Mouse (Mus musculus) lung, adult 2 months (tissue): ENCODE measurements around the gene Gm4871. TPM values are rescaled to one million over a fixed set of nuclear protein-coding genes. Genes with fewer than 3 reads are reported as not detected.

ENCODE experiments used
- DNase-seq: peaks from one replicate; pipeline ENCODE4 v3.0.0; 2022
- H3K4me1 ChIP-seq: fragments of 200-500 bp; 2 replicates; pipeline ENCODE4 v1.6.1; 2011; ENCODE audit warnings: low read length; ENCODE audit not compliant: control insufficient read depth, insufficient read depth
- H3K4me3 ChIP-seq: fragments of 200-500 bp; replicated peaks from 2 replicates; pipeline ENCODE3; 2011; ENCODE audit warnings: low read depth, mild to moderate bottlenecking, control low read depth, low read length; ENCODE audit errors: extremely low read depth
- CTCF ChIP-seq: fragments of 200-500 bp; IDR thresholded peaks from 2 replicates; pipeline ENCODE4 v1.5.1; 2011; ENCODE audit warnings: mild to moderate bottlenecking, low read length, control low read depth; ENCODE audit not compliant: insufficient read depth
- POLR2A ChIP-seq: fragments of 200-500 bp; IDR thresholded peaks from 2 replicates; pipeline ENCODE4 v1.6.1; 2011; ENCODE audit warnings: low read depth, mild to moderate bottlenecking, control low read depth, low read length, borderline replicate concordance; ENCODE audit errors: extremely low read depth
- whole genome bisulfite sequencing: fragments of 180-500 bp; shearing (Covaris S2); methylation state at CpG from one replicate; pipeline ENCODE4 v1.1.7; 2018; 5-methylcytosine and 5-hydroxymethylcytosine counted together
- polyA plus RNA-seq: library from polyadenylated mRNA; depleted of rRNA; stranded (reverse); fragments of >200 nt; gene quantifications from 2 replicates; pipeline ENCODE4 v1.2.3, GENCODE M21; 2012; rRNA removed

Gm4871 gene
- polyA plus RNA-seq, 1 experiment: not detected

DNA sequence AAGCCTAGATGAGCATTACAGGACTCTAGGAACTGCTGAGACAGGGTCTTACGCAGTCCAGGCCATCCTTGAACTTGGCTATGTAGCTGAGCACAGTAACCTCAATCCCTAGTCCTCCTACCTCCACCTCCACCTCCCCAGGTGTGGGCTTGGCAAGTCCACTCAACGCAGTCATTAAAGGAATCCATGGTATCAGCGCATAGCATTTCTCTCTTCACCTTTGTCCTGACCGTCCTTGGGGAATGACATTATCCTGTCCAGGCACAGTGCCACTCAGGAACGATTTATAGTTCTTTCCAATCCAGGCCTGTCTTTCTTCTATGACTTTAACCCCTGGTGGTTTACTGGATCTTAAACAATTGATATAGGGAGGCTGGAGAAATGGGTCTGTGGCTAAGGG is 42.1 kb downstream of the Gm4871 start:
- TF ChIP-seq POLR2A (no peak), CTCF (no peak)
- WGBS: 65% methylated on average over 5 of the region's 5 CpGs
- no peak for DNase-seq
- Histone ChIP-seq H3K4me1 (no peaks in the 10 kb centered on the region; the same call in 1 of the 2 replicates), H3K4me3 (no peak overlapping the region)

DNA sequence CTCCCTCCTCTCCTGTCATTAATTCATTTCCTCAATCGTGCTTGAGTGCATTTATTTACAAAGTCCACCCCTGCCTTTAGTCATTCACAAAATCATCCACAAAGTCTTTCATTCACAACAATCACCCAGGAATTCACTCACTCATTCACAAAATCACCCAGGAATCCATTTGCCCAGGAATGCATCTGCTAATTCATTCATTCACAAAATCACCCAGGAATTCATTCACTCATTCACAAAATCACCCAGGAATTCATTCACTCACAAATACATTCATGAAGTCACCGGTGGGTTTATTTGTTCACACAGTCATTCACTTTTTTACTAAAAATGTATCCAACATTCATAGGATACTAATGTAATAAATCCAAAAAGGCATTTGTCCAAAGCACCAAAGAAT is 42.5 kb downstream of the Gm4871 start:
- H3K4me1 ChIP-seq: no peaks in the 10 kb centered on the region; the same call in 1 of the 2 replicates
- WGBS: 52% methylated on average over 2 of the region's 2 CpGs

DNA sequence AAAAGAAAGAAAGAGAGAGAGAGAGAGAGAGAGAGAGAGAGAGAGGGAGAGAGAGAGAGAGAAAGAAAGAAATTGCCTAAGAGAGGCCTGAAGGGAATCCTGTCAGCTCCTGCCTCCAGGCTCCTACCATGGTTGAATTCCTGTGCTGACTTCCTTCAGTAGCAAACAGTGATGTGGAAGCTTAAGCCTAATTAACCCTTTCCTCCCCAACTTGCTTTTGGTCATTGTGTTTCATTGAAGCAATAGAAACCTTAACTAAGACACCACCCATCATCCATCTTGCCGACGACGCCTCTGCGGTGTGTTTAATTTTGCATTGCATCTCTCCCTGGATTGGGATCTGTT is 43.5 kb downstream of the Gm4871 start:
- 81% methylated on average over 4 of the region's 4 CpGs for WGBS
- H3K4me1 ChIP-seq: no peaks in the 10 kb centered on the region; the same call in 1 of the 2 replicates
- no peak for DNase-seq
- H3K4me3 ChIP-seq: no peak overlapping the region
- TF ChIP-seq POLR2A: no peak
- no peak for TF ChIP-seq CTCF

More for the DNA sequence above, 42.5 kb downstream of the Gm4871 start:
- H3K4me3 ChIP-seq: no peak overlapping the region
- no peak for DNase-seq
- TF ChIP-seq CTCF (no peak), POLR2A (no peak)

DNA sequence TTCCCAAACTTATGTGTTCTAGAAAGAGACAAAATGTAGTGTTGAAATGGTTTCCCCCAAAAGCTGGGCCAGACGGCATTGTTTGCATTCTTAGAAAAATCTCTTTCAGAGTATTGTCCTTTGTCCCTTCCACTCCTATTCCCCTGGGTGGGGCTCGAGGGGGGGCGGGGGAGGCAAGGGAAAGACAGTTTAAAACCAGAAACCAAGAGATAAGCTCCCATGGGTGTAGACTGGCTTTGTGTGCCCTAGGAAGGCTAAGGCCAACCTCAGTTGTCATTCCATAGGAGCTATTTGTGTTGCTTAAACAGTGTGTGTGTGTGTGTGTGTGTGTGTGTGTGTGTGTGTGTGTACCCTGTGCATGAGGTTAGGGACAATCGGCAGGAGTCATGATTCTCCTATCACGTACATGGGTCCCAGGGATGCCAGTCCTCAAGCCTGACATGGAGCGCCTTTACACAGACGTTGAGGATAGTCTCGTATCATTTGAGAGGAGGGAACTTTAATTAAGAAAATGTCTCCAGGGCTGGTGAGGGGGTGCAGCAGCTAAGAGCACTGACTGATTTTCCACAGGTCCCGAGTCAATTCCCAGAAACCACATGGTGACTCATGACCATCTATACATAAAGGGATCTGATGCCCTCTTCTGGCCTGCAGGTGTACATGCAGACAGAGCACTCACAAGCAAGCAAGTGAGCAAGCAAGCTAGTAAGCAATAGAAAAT is 44.1 kb downstream of the Gm4871 start:
- WGBS: 45% methylated on average over 9 of the region's 9 CpGs
- peak; percentile 23 for DNase-seq
- no peaks in the 10 kb centered on the region; the same call in 1 of the 2 replicates for H3K4me1 ChIP-seq
- no peak overlapping the region for H3K4me3 ChIP-seq
- TF ChIP-seq CTCF: peak; percentile 63
- TF ChIP-seq POLR2A: no peak

DNA sequence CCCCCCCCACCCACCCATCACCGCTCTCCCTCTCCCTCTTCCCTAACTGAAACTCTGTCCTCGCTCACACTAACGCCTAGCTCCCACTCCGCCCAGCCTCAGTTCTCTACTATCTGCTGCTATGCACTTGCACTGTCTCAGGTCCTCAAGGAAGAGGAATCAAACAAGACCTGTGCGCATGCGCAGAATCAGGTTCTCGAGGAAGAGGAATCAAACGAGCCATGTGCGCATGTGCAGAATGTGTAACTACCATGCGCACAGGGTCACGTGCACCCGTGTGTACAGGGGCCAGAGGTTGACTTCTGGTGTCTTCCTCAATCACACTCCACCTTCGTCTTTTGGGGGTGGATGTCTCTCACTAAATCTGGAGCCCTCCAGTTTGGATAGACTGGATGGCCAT is 45.0 kb downstream of the Gm4871 start:
- DNase-seq: no peak
- Histone ChIP-seq H3K4me3 (no peak overlapping the region), H3K4me1 (no peaks in the 10 kb centered on the region; the same call in 1 of the 2 replicates)
- TF ChIP-seq CTCF: no peak
- TF ChIP-seq POLR2A: no peak
- 94% methylated on average over 13 of the region's 13 CpGs for WGBS

DNA sequence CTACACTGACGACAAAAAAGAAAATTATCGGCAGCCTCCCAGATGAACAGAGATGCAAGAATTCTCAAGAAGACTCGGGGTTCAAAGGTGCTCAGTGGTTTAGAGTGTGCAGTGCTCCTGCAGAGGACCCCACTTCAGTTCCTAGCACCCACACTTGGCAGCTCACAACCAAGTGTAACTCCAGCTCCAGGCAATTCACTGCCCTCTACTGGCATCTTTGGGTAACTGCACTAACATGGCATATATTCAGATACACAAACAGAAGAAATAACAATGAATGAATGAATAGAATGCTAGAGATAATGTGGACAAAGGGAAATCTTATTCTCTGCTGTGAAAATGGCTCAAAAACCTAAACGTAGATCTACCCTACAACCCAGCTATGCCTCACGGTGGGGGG is 47.7 kb downstream of the Gm4871 start:
- DNase-seq: no peak
- H3K4me1 ChIP-seq: no peaks in the 10 kb centered on the region; the same call in 1 of the 2 replicates
- H3K4me3 ChIP-seq: no peak overlapping the region
- WGBS: 94% methylated on average over 5 of the region's 5 CpGs
- no peak for TF ChIP-seq CTCF
- TF ChIP-seq POLR2A: no peak

DNA sequence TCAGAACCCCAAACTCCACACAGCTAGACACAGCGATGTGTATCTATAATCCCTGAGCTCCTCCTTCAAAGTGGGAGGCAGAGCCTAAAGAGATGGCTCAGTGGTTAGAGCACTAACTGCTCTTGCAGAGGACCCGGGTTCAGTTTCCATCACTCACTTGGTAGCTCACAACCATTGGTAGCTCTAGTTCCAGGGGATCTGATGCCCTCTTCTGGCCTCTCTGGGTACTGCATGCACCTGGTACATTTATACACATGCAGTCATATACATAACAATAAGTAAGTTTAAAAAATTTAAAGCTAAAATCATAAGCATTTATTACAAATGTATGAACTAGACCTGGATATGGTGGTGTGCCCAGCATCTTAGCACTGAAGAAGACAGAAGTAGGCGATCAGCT is 49.3 kb downstream of the Gm4871 start:
- WGBS: 94% methylated on average over 3 of the region's 3 CpGs
- no peak for TF ChIP-seq POLR2A
- peak; percentile 10; the same call in 1 of the 2 replicates for TF ChIP-seq CTCF
- H3K4me3 ChIP-seq: no peak overlapping the region
- DNase-seq: no peak
- 0 out of 2 replicates have a peak, but pooled peaks cover 2% of the 10 kb centered on the region for H3K4me1 ChIP-seq

Other genes starting within 250 kb of the Gm4871 start
- gene Smurf1, start 66.9 kb downstream of the Gm4871 start, polyA plus RNA-seq: 33.5 and 34.1 TPM in 2 replicates
- gene 1700018F24Rik, start 10.2 kb upstream of the Gm4871 start, polyA plus RNA-seq: not detected in 2 replicates
- 117 and 135 TPM in 2 replicates for gene Arpc1a, start 51.1 kb upstream of the Gm4871 start, polyA plus RNA-seq
- gene Kpna7, start 51.3 kb upstream of the Gm4871 start, polyA plus RNA-seq: not detected in 2 replicates
- gene Arpc1b, start 81.5 kb upstream of the Gm4871 start, polyA plus RNA-seq: 492 and 519 TPM in 2 replicates
- 18.4 and 23.4 TPM in 2 replicates for gene Pdap1, start 107.5 kb upstream of the Gm4871 start, polyA plus RNA-seq
- 33.1 and 33.9 TPM in 2 replicates for gene Bud31, start 107.6 kb upstream of the Gm4871 start, polyA plus RNA-seq
- gene Ptcd1, start 134.4 kb upstream of the Gm4871 start, polyA plus RNA-seq: 10.2 and 10.5 TPM in 2 replicates
- 22.6 and 23.5 TPM in 2 replicates for gene Cpsf4, start 134.5 kb upstream of the Gm4871 start, polyA plus RNA-seq
- 65.1 and 107 TPM in 2 replicates for gene Atp5j2, start 159.3 kb upstream of the Gm4871 start, polyA plus RNA-seq
- gene Zkscan14, start 169.1 kb upstream of the Gm4871 start, polyA plus RNA-seq: 3.1 and 4.2 TPM in 2 replicates
- 3.1 and 4.1 TPM in 2 replicates for gene Zkscan5, start 171.8 kb upstream of the Gm4871 start, polyA plus RNA-seq
- 11.4 and 18.0 TPM in 2 replicates for gene Zfp655, start 199.0 kb upstream of the Gm4871 start, polyA plus RNA-seq
- 15.6 and 18.8 TPM in 2 replicates for gene Zscan25, start 247.7 kb upstream of the Gm4871 start, polyA plus RNA-seq